Mouse (Mus musculus): ENCODE results near the gene Cxcl14.

Cxcl14 gene

DNA sequence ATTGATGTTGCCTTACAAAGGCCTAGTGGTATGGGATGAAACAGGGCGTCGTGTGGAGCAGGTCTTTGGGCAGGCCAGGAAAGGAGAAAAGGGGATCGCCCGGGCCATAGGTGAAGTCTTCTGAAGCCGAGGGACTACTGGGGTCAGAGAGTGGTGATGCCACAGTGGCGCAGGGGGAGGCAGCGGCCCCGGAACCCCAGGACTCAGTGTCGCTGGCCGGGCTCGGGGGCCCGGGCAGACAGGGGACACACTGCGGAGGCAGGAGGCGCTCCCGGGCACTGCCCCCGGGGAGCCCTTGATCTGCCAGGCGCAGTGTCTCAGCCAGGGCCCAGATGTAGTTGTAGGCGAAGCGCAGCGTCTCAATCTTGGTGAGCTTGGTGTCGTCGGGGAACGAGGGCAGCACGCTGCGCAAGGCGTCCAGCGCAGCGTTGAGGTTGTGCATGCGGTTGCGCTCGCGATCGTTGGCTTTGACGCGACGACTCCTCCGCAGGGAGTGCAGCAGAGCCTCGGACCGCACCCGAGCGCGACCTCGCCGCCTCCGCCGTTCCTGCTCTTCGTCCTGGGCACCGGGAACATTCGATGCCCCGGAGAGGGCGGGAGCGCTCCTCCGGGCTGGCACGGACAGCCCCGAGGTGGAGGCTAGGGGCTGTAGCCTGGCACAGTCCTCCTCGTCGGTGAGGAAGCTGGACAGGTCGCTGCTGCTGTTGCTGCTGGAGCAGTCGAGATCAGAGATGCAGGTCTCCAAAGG lies 45.0 kb downstream of the Cxcl14 start:
- no peak for DNase-seq (ENCODE audit: low spot score)

DNA sequence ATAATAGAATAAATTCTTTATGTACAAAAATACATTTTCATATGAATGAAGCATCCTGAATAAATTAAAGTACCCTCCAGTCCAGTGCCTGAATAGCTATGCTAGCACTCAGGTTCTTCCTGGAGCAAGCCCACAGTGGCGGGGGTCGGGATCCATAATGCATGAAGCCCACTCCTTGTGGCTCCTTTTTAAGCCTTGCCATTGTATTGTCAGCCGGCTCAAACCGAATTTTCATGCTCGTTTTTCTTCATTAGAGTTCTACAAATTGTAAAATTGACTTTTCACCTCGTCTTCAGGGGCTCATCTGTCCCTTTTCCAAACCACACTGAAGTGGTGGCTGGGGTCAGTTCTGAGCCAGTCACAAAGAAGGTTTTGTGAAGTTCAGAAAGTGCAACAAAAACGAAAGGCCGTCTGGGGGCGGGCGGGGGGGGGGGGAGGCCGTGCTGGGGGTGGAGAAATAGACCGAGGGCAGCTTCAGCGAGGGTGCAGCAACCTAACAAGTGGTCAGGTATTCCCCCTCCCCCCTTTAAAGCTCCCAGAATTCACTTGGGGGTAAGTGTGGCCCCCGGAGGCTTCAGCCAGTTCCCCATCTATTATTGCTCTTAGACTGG lies 45.7 kb downstream of the Cxcl14 start:
- DNase-seq (ENCODE audit: low spot score), result no peak

DNA sequence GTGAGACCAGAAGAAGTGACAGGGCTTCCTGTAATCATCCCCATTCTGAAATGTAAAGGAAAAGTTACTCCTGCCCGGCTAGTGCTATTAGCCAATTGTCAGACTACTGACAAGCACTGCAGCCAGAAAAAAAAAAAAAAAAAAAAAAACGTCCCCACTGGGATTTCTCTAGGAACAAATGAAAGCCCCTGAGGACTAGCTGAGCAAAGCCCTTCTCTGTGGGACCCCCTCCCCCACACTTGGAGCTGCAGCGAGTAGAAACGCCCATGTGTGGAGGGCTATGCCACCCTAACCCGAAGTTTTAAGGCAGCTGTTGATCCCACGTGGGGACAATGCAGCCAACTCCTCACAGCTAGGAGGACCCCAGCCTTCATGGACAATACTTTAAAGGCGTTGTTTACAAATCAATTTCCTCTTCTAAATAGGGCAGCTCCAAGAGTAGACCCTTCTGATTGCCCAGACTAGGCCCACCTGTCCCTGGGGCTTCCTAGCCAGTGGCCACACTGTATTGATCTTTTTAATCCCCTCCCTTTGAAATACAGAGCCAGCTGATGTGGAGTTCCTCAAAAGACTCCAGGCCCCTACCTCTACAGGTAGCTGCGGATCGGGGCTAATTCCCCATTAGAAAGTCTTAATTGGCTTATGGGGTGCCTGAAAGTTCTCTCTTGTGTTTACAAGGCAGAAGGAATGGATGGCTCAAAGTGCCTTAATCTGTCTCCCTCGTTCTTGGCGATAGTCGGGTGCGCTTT lies 46.6 kb downstream of the Cxcl14 start:
- DNase-seq (ENCODE audit: low spot score), result no peak

DNA sequence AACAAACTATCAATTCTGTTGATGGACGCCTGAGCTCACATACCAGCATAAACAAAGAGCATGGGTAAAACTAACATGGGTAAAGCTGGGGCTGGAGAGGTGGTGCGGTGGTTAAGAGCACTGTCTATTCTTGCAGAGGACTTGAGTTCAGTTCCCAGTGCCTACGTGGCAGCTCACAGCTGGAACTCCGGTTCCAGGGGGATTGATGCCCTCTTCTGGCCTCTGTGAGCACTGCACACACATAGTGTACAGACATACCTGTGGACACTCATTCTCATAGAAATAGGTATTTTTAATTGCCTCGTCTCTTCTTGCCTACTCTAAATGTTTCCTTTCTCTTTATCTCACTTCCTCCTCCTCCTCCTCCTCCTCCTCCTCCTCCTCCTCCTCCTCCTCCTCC lies 53.2 kb downstream of the Cxcl14 start:
- DNase-seq (ENCODE audit: low spot score), result no peak

DNA sequence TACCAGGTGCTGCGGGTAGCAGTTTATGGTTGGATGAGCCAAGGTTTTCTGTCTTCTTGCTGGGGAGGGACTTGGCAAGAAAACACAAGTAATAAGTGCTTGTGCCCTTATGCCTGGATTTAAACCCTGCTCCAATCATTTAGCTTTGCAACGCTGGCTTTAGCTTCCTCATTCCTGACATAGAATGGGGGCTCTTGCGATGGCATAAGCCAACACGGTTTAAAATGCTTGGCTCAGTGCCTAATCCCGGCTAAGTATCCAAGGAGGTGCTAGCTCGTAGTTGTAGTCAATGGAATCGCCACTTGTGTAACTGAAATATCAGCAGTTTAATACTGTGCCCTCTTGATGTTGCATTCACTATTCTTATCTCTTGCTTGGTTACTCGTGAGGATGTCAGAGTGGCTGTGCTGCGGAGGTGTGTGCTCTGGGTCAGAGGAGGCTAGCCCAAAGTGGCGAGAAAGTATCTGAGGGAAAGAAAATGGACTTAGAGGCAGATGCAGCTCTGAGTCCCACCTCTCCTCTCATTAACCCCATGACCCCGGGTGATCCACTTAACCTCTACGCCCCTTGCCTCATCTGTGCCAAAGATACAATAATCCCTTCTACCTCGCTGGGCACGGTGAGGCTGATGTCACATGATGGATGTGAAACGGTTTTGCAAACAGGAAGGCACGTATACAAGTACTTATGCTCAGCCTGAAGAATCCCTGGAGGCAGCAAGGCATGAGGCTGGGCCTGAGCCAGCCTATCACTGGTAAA lies 56.2 kb downstream of the Cxcl14 start:
- DNase-seq (ENCODE audit: low spot score), result no peak
